Mouse (Mus musculus): ENCODE results near the gene Asna1.

Gene Asna1

DNA sequence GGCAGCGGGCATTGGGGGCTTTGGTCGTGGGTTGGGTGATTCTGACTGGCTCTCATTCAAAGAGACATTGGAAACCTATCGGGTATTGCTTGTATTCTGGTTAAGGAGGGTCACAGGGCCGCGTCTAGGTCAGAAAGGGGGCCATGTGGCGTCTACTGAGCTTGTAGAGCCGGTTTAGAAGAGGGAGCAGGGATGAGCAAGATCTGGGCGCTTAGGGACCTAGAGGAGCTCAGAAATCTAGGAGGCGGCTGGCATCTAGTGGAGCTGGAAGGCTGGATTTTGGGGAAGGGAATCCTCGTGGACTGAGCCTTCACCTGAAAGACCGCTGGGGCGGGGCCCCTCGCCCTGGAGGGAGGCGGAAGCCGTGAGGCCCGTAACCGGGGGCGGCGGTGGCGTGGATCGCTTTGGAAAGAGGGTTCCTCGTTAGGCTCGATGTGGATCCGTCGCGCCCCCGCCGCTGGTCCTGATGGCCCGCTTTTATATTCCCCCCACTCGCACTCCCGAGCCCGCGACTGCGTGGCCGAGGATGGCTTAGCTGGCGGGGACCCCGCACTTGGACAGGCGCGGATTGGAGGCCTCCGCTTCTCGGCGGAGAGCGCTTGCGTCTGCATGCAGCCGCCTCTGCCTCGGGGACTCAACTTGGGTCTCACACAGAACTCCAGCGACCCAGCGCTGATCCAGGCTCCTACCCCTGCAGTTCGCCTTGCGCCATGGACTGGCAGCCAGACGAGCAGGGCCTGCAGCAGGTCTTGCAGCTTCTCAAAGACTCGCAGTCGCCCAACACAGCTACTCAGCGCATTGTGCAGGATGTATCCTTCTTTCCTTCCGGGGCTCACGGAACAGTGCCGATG lies 12.8 kb upstream of the Asna1 start:
- ChIA-PET CTCF (interaction anchor here in 3 of 4 experiments (0.5 to 2.2 kb wide), 13 partner anchors 25 to 225 kb away, joined by 3 to 14 read pairs (median 4); partner anchors contain the start of genes Dhps (in 1 of the 3) and Hook2 (in 1 of the 3)), POLR2A (interaction anchor here (0.6 to 21.3 kb wide), 100 partner anchors 8 to 1323 kb away, joined by 3 to 488 read pairs (median 7); partner anchors contain the start of genes Asna1 (in 4 of the 4), Dhps (in 4 of the 4), Trir (in 4 of the 4) and Fbxw9 (in 3 of the 4))

DNA sequence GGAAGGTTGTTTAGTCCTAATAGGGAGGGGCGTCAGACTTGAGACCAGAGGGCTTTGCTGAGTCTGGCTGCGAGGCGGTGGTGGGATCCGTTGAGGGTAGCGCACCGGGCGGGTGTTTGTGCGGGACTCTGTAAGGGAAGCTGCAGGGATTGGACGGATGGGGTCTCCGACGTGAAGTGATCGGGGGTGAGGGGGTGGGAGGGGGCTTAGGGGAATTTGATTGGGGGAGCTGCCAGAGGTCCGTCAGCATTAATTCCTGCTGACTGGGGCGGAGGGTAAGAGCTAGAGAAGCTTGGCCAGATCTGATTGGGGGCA lies 12.2 kb upstream of the Asna1 start:
- ChIA-PET POLR2A (interaction anchor here (0.6 to 21.3 kb wide), 127 partner anchors 7 to 1581 kb away, joined by 3 to 488 read pairs (median 5); partner anchors contain the start of genes Asna1 (in 4 of the 4), Dhps (in 4 of the 4), Trir (in 4 of the 4) and Calr (in 3 of the 4)), CTCF (interaction anchor here (0.7 to 2.2 kb wide), 21 partner anchors 12 to 1872 kb away, joined by 3 to 14 read pairs (median 4); partner anchors contain the start of genes Fbxw9 (in 2 of the 4), Asna1 (in 1 of the 4), Dhps (in 1 of the 4) and Hook2 (in 1 of the 4))

DNA sequence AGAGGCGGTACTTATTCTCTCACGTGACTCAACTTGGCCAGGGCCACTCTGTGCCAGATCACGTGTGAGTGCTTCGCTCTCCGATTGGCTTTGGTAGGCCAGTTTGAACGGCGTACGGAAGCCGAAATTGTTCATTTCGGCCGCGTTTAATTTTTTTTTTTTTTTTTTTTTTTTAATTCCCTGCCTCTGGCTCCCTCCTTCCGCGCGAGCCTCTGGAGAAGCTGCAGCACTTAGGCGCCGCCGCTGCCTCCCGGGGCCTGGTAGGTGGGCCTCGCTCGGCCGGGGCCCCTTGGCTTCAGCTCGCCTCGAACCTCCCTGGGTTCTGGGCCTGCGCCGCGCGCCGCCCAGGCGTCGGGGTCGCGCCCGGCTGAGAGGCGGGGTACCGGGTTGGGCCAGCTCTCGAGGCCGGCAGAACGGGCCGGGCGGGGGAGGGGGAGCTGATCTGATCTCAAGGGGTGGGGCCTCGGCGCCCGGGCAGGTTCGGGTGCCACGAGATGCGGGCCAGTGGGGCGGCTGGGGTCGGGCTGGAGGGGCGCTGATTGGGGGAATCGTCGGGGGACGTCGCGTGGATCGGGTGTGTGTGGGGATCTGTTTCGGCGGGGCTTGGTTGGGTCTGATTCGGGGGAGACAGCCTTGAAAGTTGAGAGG lies 11.8 kb upstream of the Asna1 start, which contains the start of gene Tnpo2:
Gene Tnpo2 (plus strand): TSS at position 198 of the 648 bp plus-strand sequence.
- ChIA-PET POLR2A (interaction anchor here (0.6 to 21.3 kb wide), 141 partner anchors 8 to 1581 kb away, joined by 3 to 488 read pairs (median 5); partner anchors contain the start of genes Asna1 (in 4 of the 4), Dhps (in 4 of the 4), Trir (in 4 of the 4) and Calr (in 3 of the 4)), CTCF (interaction anchor here (0.6 to 2.2 kb wide), 25 partner anchors 11 to 1872 kb away, joined by 3 to 14 read pairs (median 4); partner anchors contain the start of genes Fbxw9 (in 2 of the 4), Asna1 (in 1 of the 4), Farsa (in 1 of the 4) and Gcdh (in 1 of the 4))

DNA sequence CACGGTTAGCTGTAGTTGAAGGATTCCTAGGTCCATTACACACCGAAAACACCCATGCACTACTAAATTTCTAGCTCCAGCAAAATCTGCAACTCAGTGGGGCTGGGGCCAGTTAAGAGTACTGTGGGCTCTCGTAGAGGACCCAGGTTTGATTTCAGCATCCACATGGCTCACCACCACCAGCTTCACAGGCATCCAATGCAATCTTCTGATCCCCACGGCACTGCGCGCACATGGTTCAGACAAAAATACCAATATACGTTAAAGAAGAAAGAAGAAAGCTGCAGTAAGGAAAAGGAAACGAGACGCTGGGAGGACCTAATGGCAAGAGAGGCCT lies 11.3 kb upstream of the Asna1 start:
- POLR2A ChIA-PET: interaction anchor here (0.5 to 21.3 kb wide), 101 partner anchors 8 to 1321 kb away, joined by 3 to 488 read pairs (median 7); partner anchors contain the start of genes Asna1 (in 4 of the 4), Dhps (in 4 of the 4), Calr (in 3 of the 4) and Farsa (in 3 of the 4)
- CTCF ChIA-PET: interaction anchor here (0.6 to 2.2 kb wide), 15 partner anchors 11 to 179 kb away, joined by 3 to 14 read pairs (median 4); partner anchors contain the start of genes Asna1 (in 1 of the 4), Farsa (in 1 of the 4), Fbxw9 (in 1 of the 4) and Gcdh (in 1 of the 4)

DNA sequence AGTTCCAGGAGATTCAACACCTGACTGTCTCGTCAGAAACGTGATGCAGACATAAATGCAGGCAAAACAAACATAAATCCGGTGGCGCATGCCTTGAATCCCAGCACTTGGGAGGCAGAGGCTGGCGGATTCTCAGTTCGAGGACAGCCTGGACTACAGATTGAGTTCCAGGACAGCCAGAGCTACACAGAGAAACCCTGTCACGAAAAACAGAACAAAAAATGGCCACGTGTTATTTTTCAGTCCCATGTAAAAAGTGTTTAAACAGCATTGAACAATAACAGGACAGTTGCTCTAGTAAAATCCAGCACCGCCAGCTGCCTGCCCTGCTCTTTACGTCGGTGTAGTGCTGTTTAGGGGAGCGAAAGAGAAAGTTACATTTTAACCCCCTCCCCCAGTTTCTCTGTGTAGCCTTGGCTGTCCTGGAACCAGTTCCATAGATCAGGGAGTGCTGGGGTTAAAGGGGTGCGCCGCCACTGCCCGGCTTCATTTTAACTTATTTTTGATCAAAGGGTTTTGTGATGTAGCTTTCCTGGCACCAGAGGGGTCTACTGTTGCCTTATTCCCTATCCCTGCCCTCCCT lies 10.7 kb upstream of the Asna1 start:
- POLR2A ChIA-PET: interaction anchor here (0.5 to 21.3 kb wide), 73 partner anchors 7 to 515 kb away, joined by 3 to 488 read pairs (median 9); partner anchors contain the start of genes Asna1 (in 3 of the 4), Calr (in 3 of the 4), Dhps (in 3 of the 4) and Fbxw9 (in 3 of the 4)
- CTCF ChIA-PET: interaction anchor here in 2 of 4 experiments (1.4 to 2.2 kb wide), 2 partner anchors 28 to 41 kb away, joined by 3 to 11 read pairs; no protein-coding TSS in a partner anchor

DNA sequence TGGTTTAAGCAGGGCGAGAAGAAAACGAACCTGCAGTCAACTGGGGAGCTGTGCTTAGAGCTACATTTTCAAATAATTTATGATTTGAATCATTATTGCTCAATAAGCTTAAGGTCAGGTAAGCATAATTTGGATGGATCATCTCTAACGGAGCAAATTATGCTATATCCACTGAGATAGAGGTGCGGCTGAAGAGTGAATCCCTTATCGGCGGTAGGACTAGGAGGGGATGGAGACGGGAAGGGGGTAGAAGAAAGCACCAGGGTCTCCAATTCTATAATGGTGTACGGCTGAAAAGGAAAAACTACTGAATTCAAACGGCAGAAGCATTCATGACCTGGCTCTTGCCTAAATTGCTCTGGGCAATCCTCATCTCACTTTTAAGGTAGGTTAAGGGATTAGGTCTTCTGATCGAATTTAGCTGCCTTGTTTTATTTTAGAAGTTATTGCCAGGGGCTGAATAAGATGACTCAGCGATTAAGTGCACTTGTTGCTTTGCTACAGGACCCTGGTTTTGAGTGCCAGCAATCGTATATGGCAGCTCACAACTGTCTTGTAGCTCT lies 10.2 kb upstream of the Asna1 start:
- POLR2A ChIA-PET: interaction anchor here (0.6 to 21.3 kb wide), 50 partner anchors 8 to 188 kb away, joined by 3 to 488 read pairs (median 12); partner anchors contain the start of genes Dhps (in 4 of the 4), Trir (in 4 of the 4), Asna1 (in 3 of the 4) and Gm5741 (in 3 of the 4)

DNA sequence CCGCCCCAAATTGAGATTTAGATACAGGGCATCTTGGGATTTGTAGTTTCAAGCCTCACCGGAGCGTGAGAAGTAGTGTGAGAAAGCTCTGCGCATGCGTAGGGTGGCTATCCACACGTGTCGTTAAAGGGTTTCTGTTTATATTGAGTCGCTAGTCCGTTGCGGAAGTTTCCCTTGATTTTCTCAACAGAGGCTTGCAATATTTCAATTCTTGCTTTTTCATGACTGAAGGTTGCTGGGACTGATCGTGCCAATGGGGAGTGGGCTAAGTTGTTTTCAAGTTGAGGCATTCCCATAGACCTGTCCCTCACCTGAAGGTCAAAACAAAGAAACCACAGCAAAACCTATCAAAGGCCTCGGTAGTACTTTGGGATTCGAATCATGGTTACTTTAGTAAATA lies 9.7 kb upstream of the Asna1 start:
- CTCF ChIA-PET: interaction anchor here (0.5 to 1.4 kb wide), 6 partner anchors 11 to 459 kb away, joined by 3 to 7 read pairs (median 5); no protein-coding TSS in a partner anchor
- POLR2A ChIA-PET: interaction anchor here (0.6 to 21.3 kb wide), 46 partner anchors 8 to 188 kb away, joined by 3 to 488 read pairs (median 6); partner anchors contain the start of genes Trir (in 4 of the 4), Asna1 (in 3 of the 4), Dhps (in 3 of the 4) and Gm5741 (in 3 of the 4)

More for the DNA sequence above, 10.2 kb upstream of the Asna1 start:
- CTCF ChIA-PET: interaction anchor here (0.5 to 1.4 kb wide), 5 partner anchors 11 to 458 kb away, joined by 3 to 7 read pairs (median 5); no protein-coding TSS in a partner anchor

DNA sequence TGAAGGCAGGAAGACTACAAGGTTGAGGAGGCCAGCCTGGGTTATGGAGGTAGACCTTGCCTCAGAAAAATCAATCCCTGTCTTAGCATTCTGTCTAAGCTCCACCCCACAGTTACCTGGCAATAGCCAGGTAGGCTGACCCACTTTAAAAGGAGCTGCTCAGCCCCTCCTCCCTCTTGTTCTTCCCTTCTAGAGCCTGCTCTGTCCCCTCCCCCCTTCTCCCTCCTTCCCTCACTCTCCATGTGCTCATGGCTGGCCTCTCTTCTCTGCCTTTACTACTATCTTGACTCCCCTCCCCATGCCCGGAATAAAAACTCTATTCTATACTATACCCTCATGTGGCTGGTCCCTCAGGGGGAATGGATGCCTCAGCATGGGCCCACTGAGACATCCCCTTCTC lies 8.8 kb upstream of the Asna1 start:
- POLR2A ChIA-PET: interaction anchor here in 3 of 4 experiments (0.6 to 21.3 kb wide), 24 partner anchors 9 to 187 kb away, joined by 3 to 488 read pairs (median 14); partner anchors contain the start of genes Dhps (in 3 of the 3), Asna1 (in 2 of the 3), Calr (in 2 of the 3) and Junb (in 2 of the 3)
- CTCF ChIA-PET: interaction anchor here in 3 of 4 experiments (0.9 to 1.4 kb wide), 3 partner anchors 21 to 60 kb away, joined by 4 to 6 read pairs (median 5); no protein-coding TSS in a partner anchor

DNA sequence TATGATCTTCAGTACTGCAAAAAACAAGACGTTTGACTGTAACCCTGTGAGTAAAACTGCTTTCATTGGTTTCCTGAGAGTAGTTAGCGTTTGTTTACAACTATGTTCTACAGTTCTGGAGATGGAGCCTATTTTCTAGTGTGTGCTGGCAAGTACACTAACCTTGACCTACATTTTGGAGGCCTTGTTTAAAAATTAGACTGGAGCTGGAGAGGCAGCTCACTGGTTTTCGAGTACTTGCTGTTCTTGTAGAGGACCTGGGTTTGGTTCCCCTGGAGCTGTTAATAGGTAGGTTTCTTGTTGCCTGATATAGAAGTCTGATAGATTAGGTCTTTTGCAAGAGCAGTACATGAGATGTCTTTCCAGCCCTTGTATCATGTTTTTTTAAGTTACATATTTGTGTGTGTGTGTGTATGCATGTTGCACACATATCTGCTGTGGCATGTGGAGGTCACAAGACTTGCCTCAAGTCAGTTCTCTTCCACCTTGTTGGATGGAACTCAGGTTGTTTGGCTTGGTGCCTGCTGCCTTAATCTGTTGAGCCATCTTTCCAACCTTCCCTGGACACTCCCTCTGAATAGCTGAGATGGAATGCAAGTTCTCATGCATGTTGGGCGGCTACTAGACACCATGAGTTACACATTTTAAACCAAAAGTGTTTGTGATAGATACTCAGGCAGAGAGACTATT lies 7.7 kb upstream of the Asna1 start:
- CTCF ChIA-PET: interaction anchor here in 1 of 4 experiments (1.6 kb wide), 1 partner anchor 59 kb away, joined by 3 read pairs; no protein-coding TSS in a partner anchor
- POLR2A ChIA-PET: interaction anchor here in 3 of 4 experiments (0.6 to 21.2 kb wide), 18 partner anchors 9 to 276 kb away, joined by 3 to 488 read pairs (median 6); partner anchors contain the start of genes Dhps (in 2 of the 3), Best2 (in 1 of the 3), Calr (in 1 of the 3) and Hook2 (in 1 of the 3)

DNA sequence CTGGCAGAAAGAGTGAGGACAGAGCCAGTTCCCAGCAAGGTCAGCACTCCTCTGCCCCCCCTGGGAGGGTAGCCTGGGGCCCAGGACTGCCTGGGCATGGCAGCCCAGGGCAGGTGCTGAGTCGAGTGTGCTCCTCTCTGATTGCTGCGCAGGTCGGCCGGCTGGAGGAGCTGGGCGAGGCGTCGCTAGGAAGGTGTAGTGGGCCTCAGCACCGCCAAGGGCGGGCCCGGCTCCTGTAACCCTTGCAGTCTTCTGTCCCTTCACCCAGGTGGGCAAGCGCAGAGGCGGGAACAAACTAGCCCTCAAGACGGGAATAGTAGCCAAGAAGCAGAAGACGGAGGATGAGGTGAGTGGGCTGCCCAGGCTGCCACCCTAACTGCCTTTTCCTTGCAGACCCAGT lies 4.2 kb upstream of the Asna1 start:
- ChIA-PET CTCF (interaction anchor here in 1 of 4 experiments (1.0 kb wide), 1 partner anchor 16 kb away, joined by 3 read pairs; no protein-coding TSS in a partner anchor), POLR2A (interaction anchor here in 3 of 4 experiments (0.6 to 21.2 kb wide), 21 partner anchors 8 to 126 kb away, joined by 3 to 488 read pairs (median 3); partner anchors contain the start of genes Dhps (in 3 of the 3), Best2 (in 2 of the 3), Tnpo2 (in 2 of the 3) and Wdr83os (in 2 of the 3))

DNA sequence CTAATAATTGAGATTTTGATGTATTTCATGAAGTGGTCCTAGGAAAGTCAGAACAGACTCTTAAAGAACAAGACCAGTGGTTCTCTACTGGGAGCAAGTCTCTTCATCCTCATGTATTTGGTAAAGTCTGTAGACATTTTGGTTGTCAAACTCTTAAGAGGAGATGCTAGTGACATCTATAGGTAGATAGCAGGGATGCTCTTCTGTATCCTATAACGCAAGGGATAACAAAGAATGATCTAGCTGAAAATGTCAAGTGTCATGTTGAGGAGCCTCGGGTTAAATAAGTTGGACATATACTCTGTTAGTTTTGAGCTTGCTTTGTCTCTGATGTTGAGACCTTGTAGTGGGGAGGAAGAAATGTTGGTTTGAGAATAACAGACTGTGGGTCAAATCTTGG lies 2.8 kb upstream of the Asna1 start:
- ChIA-PET POLR2A (interaction anchor here (0.6 to 21.2 kb wide), 13 partner anchors 9 to 52 kb away, joined by 3 to 488 read pairs (median 9); partner anchors contain the start of genes Tnpo2 (in 4 of the 4), Best2 (in 2 of the 4) and Dhps (in 1 of the 4)), CTCF (no interaction called here)

DNA sequence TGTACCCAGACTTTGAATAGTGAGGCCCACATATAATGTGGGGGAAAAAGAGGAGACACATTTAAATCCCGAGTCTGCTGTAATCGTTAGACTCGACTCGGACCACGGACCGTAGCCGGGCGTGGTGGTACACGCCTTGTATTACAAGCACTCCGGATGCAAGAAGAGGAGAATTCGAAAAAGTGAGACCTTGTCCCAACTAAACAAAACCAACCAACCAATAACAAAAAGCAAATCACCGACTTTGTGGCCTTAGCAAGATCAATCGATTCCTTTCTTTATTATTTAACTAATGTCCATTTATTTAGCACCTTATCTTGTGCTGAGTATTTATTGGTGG lies 2.4 kb upstream of the Asna1 start:
- ChIA-PET POLR2A (interaction anchor here (0.6 to 21.2 kb wide), 34 partner anchors 9 to 445 kb away, joined by 3 to 488 read pairs (median 14); partner anchors contain the start of genes Tnpo2 (in 4 of the 4), Junb (in 3 of the 4), Best2 (in 2 of the 4) and Calr (in 2 of the 4)), CTCF (interaction anchor here in 1 of 4 experiments (1.3 to 1.5 kb wide), 2 partner anchors 14 to 52 kb away, joined by 4 to 9 read pairs; partner anchors contain the start of gene Best2)

DNA sequence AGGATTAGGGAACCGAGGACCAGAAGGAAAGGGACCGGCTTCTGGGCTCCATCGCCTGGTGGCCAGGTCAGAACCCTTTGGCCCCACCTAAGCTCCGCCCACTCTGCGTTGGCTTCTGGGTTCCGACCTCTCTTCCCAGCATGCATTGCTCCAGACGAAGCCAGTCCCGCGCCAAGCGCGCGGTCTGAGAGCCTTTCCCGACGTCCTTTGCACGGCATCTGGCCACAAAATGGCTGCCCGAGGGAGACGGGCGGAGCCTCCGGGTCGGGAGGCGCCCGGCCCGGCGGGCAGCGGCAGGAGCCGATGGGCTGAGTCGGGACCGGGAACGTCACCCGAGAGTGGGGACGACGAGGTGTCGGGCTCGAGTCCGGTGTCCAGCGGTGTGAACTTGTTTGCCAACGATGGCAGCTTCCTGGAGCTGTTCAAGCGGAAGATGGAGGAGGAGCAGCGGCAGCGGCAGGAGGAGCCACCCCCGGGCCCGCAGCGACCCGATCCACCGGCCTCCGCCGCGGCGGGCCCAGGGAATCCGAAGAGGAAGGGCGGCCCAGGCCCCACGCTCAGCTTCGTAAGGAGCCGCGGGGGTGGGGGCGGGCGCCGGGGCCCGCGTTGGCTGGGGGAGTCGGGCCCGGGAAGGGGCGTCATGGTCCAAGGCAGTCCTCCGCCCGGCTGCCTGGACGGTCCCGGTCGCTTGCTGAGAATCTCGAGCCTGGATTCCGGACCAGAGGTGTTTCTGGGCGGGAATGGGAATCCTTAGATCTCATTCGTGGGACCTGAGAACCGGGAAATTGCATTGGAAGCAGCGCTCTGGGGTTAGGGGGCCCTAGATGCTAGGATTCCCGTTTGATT lies 1.8 kb upstream of the Asna1 start, which contains the start of gene Trir:
Gene Trir (plus strand): TSS at position 154 of the 846 bp plus-strand sequence.
- ChIA-PET CTCF (interaction anchor here in 3 of 4 experiments (0.9 to 2.1 kb wide), 10 partner anchors 13 to 124 kb away, joined by 3 to 16 read pairs (median 4); partner anchors contain the start of gene Best2 (in 1 of the 3)), POLR2A (interaction anchor here (0.5 to 21.2 kb wide), 96 partner anchors 8 to 542 kb away, joined by 3 to 488 read pairs (median 5); partner anchors contain the start of genes Dhps (in 4 of the 4), Hook2 (in 3 of the 4), Junb (in 3 of the 4) and Man2b1 (in 3 of the 4))

DNA sequence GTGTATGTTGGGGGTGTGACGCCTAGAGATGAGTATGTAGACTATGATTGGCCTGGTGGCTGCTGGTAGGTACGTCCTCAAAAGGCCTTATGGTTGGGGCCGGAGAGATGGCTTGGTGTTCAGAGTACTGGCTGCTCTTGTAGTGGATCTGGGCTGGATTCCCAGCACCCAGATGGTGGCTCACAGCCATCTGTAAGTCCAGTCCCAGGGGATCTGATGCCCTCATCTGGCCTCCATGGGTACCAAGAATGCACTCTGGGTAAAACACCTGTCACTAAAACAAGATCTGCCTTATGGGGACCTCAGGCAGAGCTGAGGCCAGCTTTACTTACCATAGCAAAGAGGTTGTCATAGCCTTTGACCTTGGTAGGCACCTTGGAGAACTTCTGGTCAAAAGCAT lies 1.2 kb downstream of the Asna1 start:
- CTCF ChIA-PET: interaction anchor here in 2 of 4 experiments (0.9 to 1.4 kb wide), 5 partner anchors 10 to 56 kb away, joined by 3 read pairs; partner anchors contain the start of gene Best2 (in 1 of the 2)
- POLR2A ChIA-PET: interaction anchor here in 3 of 4 experiments (0.5 to 21.2 kb wide), 21 partner anchors 8 to 270 kb away, joined by 3 to 488 read pairs (median 6); partner anchors contain the start of genes Best2 (in 2 of the 3), Dhps (in 2 of the 3), Tnpo2 (in 2 of the 3) and Calr (in 1 of the 3)

All from embryonic stem cell, embryonic (primary cell).